Mouse (Mus musculus) CD4-positive naive resting alpha-beta T cell, adult 76 days (primary cell): ENCODE measurements around the gene Prkg2. TPM values are rescaled to one million over a fixed set of nuclear protein-coding genes. Genes with fewer than 3 reads are reported as not detected.

Experiments used
- total RNA-seq: library from RNA; stranded (reverse); gene quantifications from one replicate; pipeline ENCODE4 v1.2.4, GENCODE M21; 2023

Gene Prkg2
- not detected for total RNA-seq

GRCm38 (mm10) chr5:99036596-99037441 lies at the start of gene Prkg2:
Prkg2 (minus strand) TSS chr5:99037351.

Other genes with a start within 250 kb of the Prkg2 start
- gene Bmp3, start 182.9 kb downstream of the Prkg2 start, total RNA-seq = not detected